8 mouse cellular contexts compared by ENCODE assay signal in the genomic region with DNA sequence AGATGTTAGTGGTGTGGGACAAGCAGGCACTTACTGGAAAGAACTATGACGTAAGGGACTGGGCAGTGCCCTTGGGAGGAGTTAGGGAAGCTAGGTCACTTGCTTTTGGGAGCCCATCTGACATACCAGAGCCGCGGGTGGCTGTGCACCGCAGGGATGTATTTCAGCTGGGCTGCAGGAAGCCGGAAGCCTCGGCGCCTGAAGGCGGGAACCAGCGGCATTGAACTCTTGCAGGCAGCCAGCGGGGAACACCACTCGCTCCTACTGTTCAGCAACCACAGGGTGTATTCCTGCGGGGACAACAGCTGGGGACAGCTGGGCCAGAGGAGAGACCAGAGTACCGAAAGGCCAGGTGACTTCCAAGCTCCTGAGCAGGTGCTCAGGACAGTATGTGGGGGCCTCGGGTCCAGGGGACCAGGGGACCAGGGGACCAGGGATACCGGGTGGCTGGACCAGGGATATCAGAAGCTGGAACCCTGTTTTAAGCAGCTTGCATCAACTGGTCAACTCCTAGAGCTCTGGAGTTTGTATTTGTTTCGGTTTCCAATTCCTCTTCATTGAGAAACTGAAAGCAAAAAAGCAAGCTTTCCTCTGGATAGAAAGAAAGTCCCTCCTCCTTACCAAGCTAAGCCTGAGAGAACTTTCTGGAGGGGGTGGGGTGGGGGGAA. TPM values are rescaled to one million over a fixed set of nuclear protein-coding genes. Genes with fewer than 3 reads are reported as not detected.
DNase-seq lines count a peak whose midpoint lies in the region; ATAC-seq and TF ChIP-seq lines count a peak whose summit lies in the region.

A gene (plus strand): TSS at position 120 of the 668 bp plus-strand sequence.

- intact Hi-C loops in gastrocnemius, adult 2 months (cut with DNase I) = no loop called here
- intact Hi-C loops in left cerebral cortex, postnatal 10 days (cut with DNase I) = no loop called here

- H3K4me1 ChIP-seq in hindbrain, postnatal 0 days (ENCODE audit: insufficient read depth, low read length) = no peaks in the 10 kb centered on the region

- H3K36me3 ChIP-seq in hindbrain, postnatal 0 days (ENCODE audit: insufficient read depth, low read length) = no peaks in the 10 kb centered on the region

- no peaks in the 10 kb centered on the region for H3K9me3 ChIP-seq in hindbrain, postnatal 0 days (ENCODE audit: low read length)

- no peaks in the 10 kb centered on the region for H3K27me3 ChIP-seq in hindbrain, postnatal 0 days (ENCODE audit: insufficient read depth, low read length)

- ATAC-seq in common myeloid progenitor, adult 5-6 weeks (replicated peaks; ENCODE audit: low read depth, poor library complexity, severe bottlenecking) = peak; percentile 97
- peak; percentile 84 for ATAC-seq in hindbrain, postnatal 0 days
- peak; percentile 94 for ATAC-seq in megakaryocyte progenitor cell, adult 5-6 weeks (replicated peaks; ENCODE audit: poor library complexity)

- peak within 1 kb of the TSS; percentile 89 for H3K27ac ChIP-seq in gastrocnemius, adult 2 months
- peak within 1 kb of the TSS; percentile 61; the same call in 1 of the 2 replicates for H3K27ac ChIP-seq in hindbrain, postnatal 0 days

- 5% methylated on average over 16 of the region's 16 CpGs for WGBS in hindbrain, postnatal 0 days

- peak; percentile 79 for DNase-seq in adipocyte (ENCODE audit: low spot score)
- peak; percentile 76 for DNase-seq in gastrocnemius, adult 2 months
- DNase-seq in hindbrain, postnatal 0 days (ENCODE audit: low spot score) = peak; percentile 53
- peak; percentile 29 to 83 for DNase-seq in left cerebral cortex, postnatal 10 days (ENCODE audit: extremely low spot score in 1 of 2, low spot score in 2 of 2)
- peak; percentile 63 for DNase-seq in right cerebral cortex, postnatal 25 days
- peak; percentile 48 for DNase-seq in yolk sac, embryonic 10.5 days (ENCODE audit: low spot score)

- peak within 1 kb of the TSS; percentile 80 for H3K4me2 ChIP-seq in hindbrain, postnatal 0 days (ENCODE audit: low read depth, low read length)

- no peak for TF ChIP-seq CTCF in gastrocnemius, adult 2 months (IDR thresholded peaks at IDR 0.05)
- TF ChIP-seq CTCF in hindbrain, postnatal 0 days (IDR thresholded peaks at IDR 0.05; ENCODE audit: low read depth) = no peak

- H3K9ac ChIP-seq in hindbrain, postnatal 0 days (replicated peaks; ENCODE audit: low read length) = peak within 1 kb of the TSS; percentile 53

- H3K4me3 ChIP-seq in gastrocnemius, adult 2 months = peak within 1 kb of the TSS; percentile 92
- peak within 1 kb of the TSS; percentile 47 for H3K4me3 ChIP-seq in hindbrain, postnatal 0 days (ENCODE audit: low read length)

RNA-seq across cellular contexts. Expression of the gene that starts here (rescaled TPM):
- total RNA-seq in common myeloid progenitor, adult 5-6 weeks (2017) = 16.2 and 18.3 TPM in 2 replicates
- total RNA-seq in gastrocnemius, adult 2 months (2021) = 1 to 10 TPM; 1.5 to 1.6 TPM
- total RNA-seq in hindbrain, postnatal 0 days (2014; rRNA removed) = 0.84 and 3.5 TPM in 2 replicates
- 1.4 and 1.7 TPM in 2 replicates for polyA plus RNA-seq in hindbrain, postnatal 0 days (2015; fragmentation: Nextera tagmentation; extraction: Ambion mirVana)
- total RNA-seq in left cerebral cortex, postnatal 10 days (2021) = 1 to 10 TPM; 3.6 to 4.4 TPM
- 13.0 and 14.9 TPM in 2 replicates for total RNA-seq in megakaryocyte progenitor cell, adult 5-6 weeks (2015)
- 12.0 and 16.6 TPM in 2 replicates for total RNA-seq in megakaryocyte progenitor cell, adult 5-6 weeks (2017)

Comparison
In these comparisons a context has a peak if more than half of its experiments do, and no peak if none do; other contexts are left out.
1. Peak in every context shown above with its lines: DNase-seq, ATAC-seq, H3K4me3 ChIP-seq and H3K27ac ChIP-seq.